Mouse (Mus musculus) C2C12 (cell line): ENCODE measurements around the gene Myh10.

ENCODE experiments used
- CTCF ChIP-seq: IDR thresholded peaks from one replicate; pipeline ENCODE4 v1.5.1; 2011; ENCODE audit not compliant: control insufficient read depth, insufficient read depth, insufficient read length
- FOSL1 ChIP-seq: IDR thresholded peaks from one replicate; pipeline ENCODE4 v1.8.0; 2011; ENCODE audit warnings: mild to moderate bottlenecking, low read length; ENCODE audit not compliant: poor library complexity, insufficient read depth, severe bottlenecking
- MAX ChIP-seq: IDR thresholded peaks from one replicate; pipeline ENCODE4 v1.6.1; 2011; ENCODE audit warnings: mild to moderate bottlenecking, control low read depth
- MYOG ChIP-seq: IDR thresholded peaks from one replicate; pipeline ENCODE4 v1.6.1; 2011; ENCODE audit not compliant: control insufficient read depth, insufficient read length; ENCODE audit errors: extremely low read depth
- USF1 ChIP-seq: IDR thresholded peaks from one replicate; pipeline ENCODE4 v1.6.1; 2011; ENCODE audit warnings: low read depth, mild to moderate bottlenecking, control low read depth, moderate library complexity

DNA sequence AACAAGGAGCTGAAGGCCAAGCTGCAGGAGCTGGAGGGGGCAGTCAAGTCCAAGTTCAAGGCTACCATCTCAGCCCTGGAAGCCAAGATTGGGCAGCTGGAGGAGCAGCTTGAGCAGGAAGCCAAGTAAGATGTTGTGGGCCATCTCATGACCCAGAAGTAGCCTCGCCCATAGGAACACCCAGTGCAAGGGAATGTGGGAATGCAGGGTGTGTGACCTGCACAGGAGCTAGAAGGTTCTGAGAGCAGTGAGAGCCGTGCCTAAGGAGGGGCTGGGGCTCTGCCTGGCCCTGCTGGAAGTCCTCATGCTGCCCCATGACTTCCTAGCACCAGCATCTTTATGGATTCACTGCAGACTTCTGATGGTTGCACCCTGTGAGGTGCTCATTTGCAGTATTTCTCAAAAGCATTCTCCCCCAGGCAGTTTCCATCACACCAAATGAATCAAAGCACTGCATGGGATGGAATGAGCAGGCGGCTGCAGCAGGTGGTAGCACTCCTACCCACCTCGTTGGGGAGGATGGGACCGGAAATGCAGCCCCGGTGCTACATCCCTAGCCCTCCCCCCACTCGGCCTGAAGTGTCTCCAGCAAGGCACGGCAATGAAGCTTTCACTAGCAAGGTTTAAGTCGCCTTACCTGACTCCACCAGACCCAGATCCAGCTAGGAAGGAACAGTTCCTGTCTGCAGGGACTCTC is 120.7 kb downstream of the Myh10 start:
- TF ChIP-seq USF1 (no peak), MAX (no peak), CTCF (no peak), MYOG (no peak), FOSL1 (no peak)
